Mouse (Mus musculus): ENCODE data around the gene Sat2. TPM values are rescaled to one million over a fixed set of nuclear protein-coding genes. Genes with fewer than 3 reads are reported as not detected.

Sat2 gene
- polyA plus RNA-seq, 1 experiment from 2014 or later = 31.3 TPM

- Histone ChIP-seq H3K27me3 (ENCODE audit: insufficient read depth, low read length) (no peaks in the 10 kb centered on the region), H3K9ac (ENCODE audit: low read depth, low read length) (peak overlapping the region; percentile 97), H3K36me3 (ENCODE audit: insufficient read depth, low read length) (no peaks in the 10 kb centered on the region), H3K27ac (peak overlapping the region; percentile 97), H3K4me1 (replicated peaks; ENCODE audit: insufficient read depth, low read length) (peaks cover 12% of the 10 kb centered on the region; the same call in 1 of the 2 replicates), H3K4me3 (replicated peaks; ENCODE audit: low read depth, low read length) (peak overlapping the region; percentile 91), H3K9me3 (replicated peaks; ENCODE audit: low read length) (no peaks in the 10 kb centered on the region), H3K4me2 (ENCODE audit: low read length) (peak overlapping the region; percentile 51)
- peak; percentile 57 for ATAC-seq (replicated peaks; ENCODE audit: low FRiP score, low read depth)
- TF ChIP-seq CTCF (IDR thresholded peaks at IDR 0.05; ENCODE audit: low read depth) = no peak
- DNase-seq (ENCODE audit: low spot score) = peak; percentile 72
- under 1% methylated on average over 38 of the region's 50 CpGs for WGBS
These were observed 11.5 kb downstream of the Sat2 start for GRCm38 (mm10) chr11:69633128-69633866.

DNA sequence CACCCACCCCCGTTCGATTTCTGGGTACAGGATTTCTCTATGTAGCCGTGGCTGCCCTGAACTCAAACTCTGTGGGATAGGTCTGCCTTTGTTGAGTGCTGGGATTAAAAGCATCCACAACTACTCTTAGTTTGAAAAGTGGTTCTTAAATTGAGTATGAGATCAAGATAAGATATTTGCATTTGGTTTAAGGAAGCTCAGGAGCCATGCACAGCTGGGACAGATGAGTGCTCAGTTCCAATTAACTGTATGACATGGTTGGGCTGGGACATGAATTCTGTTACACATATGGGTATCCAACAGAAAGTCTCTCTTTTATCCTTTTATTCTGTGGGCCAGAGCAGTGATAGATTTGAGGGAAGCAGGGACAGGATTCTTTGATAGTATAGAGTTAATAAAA lies 13.6 kb downstream of the Sat2 start:
- Histone ChIP-seq H3K4me1 (replicated peaks; ENCODE audit: insufficient read depth, low read length) (peaks cover 12% of the 10 kb centered on the region; the same call in 1 of the 2 replicates), H3K27ac (no peak overlapping the region), H3K27me3 (ENCODE audit: insufficient read depth, low read length) (no peaks in the 10 kb centered on the region), H3K4me3 (replicated peaks; ENCODE audit: low read depth, low read length) (no peak overlapping the region), H3K9ac (ENCODE audit: low read depth, low read length) (no peak overlapping the region), H3K9me3 (replicated peaks; ENCODE audit: low read length) (no peaks in the 10 kb centered on the region), H3K4me2 (ENCODE audit: low read length) (peak overlapping the region; percentile 32), H3K36me3 (ENCODE audit: insufficient read depth, low read length) (peaks cover 5% of the 10 kb centered on the region; the same call in 1 of the 2 replicates)
- TF ChIP-seq CTCF (IDR thresholded peaks at IDR 0.05; ENCODE audit: low read depth) = no peak
- no peak for DNase-seq (ENCODE audit: low spot score)
- ATAC-seq (replicated peaks; ENCODE audit: low FRiP score, low read depth) = no peak
- 78% methylated on average over 3 of the region's 3 CpGs for WGBS

DNA sequence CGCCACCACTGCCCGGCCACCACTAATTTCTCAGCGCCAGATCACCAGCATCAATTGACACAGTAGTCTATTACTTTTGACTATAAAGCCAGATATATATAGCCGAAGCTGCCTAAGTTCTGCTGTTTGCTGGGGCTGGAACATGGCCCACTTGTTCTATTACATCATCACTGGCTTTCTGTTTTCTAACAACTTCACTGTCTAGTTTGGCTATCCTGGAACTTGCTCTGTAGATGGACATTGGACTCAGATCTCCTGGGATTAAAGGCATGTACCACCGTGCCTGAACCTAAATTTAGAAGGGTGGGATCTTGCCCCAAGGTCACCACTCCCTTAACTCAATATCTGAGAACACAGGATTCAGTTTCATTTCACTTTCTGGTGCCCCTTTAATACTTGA lies 24.0 kb downstream of the Sat2 start:
- H3K4me3 ChIP-seq (replicated peaks; ENCODE audit: low read depth, low read length) = no peak overlapping the region
- H3K4me2 ChIP-seq (ENCODE audit: low read length) = no peak overlapping the region
- WGBS = 90% methylated on average over 5 of the region's 5 CpGs
- TF ChIP-seq CTCF (IDR thresholded peaks at IDR 0.05; ENCODE audit: low read depth) = no peak
- H3K9me3 ChIP-seq (replicated peaks; ENCODE audit: low read length) = no peaks in the 10 kb centered on the region
- H3K9ac ChIP-seq (ENCODE audit: low read depth, low read length) = no peak overlapping the region
- H3K4me1 ChIP-seq (replicated peaks; ENCODE audit: insufficient read depth, low read length) = no peaks in the 10 kb centered on the region
- peaks cover 79% of the 10 kb centered on the region for H3K36me3 ChIP-seq (ENCODE audit: insufficient read depth, low read length)
- no peaks in the 10 kb centered on the region for H3K27me3 ChIP-seq (ENCODE audit: insufficient read depth, low read length)
- no peak overlapping the region for H3K27ac ChIP-seq
- ATAC-seq (replicated peaks; ENCODE audit: low FRiP score, low read depth) = no peak
- DNase-seq (ENCODE audit: low spot score) = no peak

- Histone ChIP-seq H3K36me3 (ENCODE audit: insufficient read depth, low read length) (peaks cover 61% of the 10 kb centered on the region), H3K9ac (ENCODE audit: low read depth, low read length) (no peak overlapping the region), H3K9me3 (replicated peaks; ENCODE audit: low read length) (no peaks in the 10 kb centered on the region), H3K4me1 (replicated peaks; ENCODE audit: insufficient read depth, low read length) (no peaks in the 10 kb centered on the region), H3K4me2 (ENCODE audit: low read length) (no peak overlapping the region), H3K27me3 (ENCODE audit: insufficient read depth, low read length) (no peaks in the 10 kb centered on the region), H3K27ac (no peak overlapping the region), H3K4me3 (replicated peaks; ENCODE audit: low read depth, low read length) (no peak overlapping the region)
- no peak for TF ChIP-seq CTCF (IDR thresholded peaks at IDR 0.05; ENCODE audit: low read depth)
- ATAC-seq (replicated peaks; ENCODE audit: low FRiP score, low read depth) = no peak
- DNase-seq (ENCODE audit: low spot score) = no peak
- WGBS = 72% methylated on average over 5 of the region's 5 CpGs
These were observed 31.6 kb downstream of the Sat2 start for GRCm38 (mm10) chr11:69653399-69653798.

DNA sequence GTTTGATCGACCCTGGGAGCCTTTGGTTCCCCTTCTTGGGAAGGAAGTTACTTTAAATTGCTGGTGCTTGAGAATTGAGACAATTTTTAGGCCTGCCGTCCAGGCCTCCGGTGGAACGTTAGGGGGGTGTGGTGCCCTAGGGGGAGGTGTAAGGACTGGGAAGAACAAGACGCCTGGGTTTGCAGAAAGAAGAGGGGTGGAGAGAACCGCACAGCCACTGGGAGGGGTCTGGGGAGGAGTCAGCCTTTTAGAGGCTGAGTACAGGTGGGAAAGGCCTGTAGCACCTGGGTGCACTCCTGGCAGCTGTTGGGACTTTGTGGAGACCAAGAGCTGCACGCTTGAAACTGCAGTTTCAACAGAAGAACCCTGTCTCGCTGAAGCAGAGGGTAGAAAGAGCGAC lies 32.9 kb downstream of the Sat2 start:
- 34% methylated on average over 9 of the region's 9 CpGs for WGBS
- Histone ChIP-seq H3K4me2 (ENCODE audit: low read length) (no peak overlapping the region), H3K27me3 (ENCODE audit: insufficient read depth, low read length) (no peaks in the 10 kb centered on the region), H3K36me3 (ENCODE audit: insufficient read depth, low read length) (peaks cover 56% of the 10 kb centered on the region), H3K4me3 (replicated peaks; ENCODE audit: low read depth, low read length) (no peak overlapping the region), H3K4me1 (replicated peaks; ENCODE audit: insufficient read depth, low read length) (no peaks in the 10 kb centered on the region), H3K9ac (ENCODE audit: low read depth, low read length) (no peak overlapping the region), H3K9me3 (replicated peaks; ENCODE audit: low read length) (no peaks in the 10 kb centered on the region), H3K27ac (peak overlapping the region; percentile 27; the same call in 1 of the 2 replicates)
- DNase-seq (ENCODE audit: low spot score) (no peak), ATAC-seq (replicated peaks; ENCODE audit: low FRiP score, low read depth) (no peak)
- no peak for TF ChIP-seq CTCF (IDR thresholded peaks at IDR 0.05; ENCODE audit: low read depth)

DNA sequence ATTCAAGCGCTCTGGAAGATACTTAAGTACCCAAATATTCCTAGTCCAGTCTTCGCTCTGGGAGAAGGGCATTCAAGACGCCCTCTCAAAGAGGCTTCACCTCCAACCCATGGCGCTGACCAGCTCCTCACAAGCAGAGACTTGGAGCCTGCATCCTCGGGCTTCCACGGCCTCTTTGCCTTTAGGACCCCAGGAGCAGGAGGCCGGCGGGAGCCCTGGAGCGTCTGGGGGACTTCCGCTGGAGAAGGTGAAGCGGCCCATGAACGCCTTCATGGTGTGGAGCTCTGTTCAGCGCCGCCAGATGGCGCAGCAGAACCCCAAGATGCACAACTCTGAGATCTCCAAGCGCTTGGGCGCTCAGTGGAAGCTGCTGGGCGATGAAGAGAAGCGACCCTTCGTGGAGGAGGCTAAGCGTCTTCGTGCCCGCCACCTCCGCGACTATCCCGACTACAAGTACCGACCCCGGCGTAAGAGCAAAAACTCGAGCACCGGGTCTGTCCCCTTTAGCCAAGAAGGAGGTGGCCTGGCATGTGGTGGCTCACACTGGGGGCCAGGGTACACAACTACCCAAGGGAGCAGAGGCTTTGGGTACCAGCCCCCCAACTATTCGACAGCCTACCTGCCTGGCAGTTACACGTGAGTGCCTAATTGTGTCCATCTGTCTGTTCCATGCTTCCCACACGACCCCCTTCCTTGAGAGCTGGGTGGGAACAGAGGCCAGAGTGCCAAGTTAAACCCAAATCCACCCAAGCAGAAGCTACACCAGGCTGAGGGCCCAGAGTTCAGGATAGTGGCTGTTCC lies 33.6 kb downstream of the Sat2 start, which contains the start of gene Sox15:
TSS of gene Sox15 (plus strand) at position 51 of the 801 bp plus-strand sequence.
- 20% methylated on average over 34 of the region's 34 CpGs for WGBS
- Histone ChIP-seq H3K27me3 (ENCODE audit: insufficient read depth, low read length) (no peaks in the 10 kb centered on the region), H3K9me3 (replicated peaks; ENCODE audit: low read length) (no peaks in the 10 kb centered on the region), H3K27ac (peak within 1 kb of the TSS; percentile 27; the same call in 1 of the 2 replicates), H3K36me3 (ENCODE audit: insufficient read depth, low read length) (peaks cover 49% of the 10 kb centered on the region), H3K4me1 (replicated peaks; ENCODE audit: insufficient read depth, low read length) (no peaks in the 10 kb centered on the region), H3K4me3 (replicated peaks; ENCODE audit: low read depth, low read length) (no peak within 1 kb of the TSS), H3K9ac (ENCODE audit: low read depth, low read length) (0 out of 2 replicates have a peak within 1 kb of the TSS, but pooled peaks have one; percentile 13), H3K4me2 (ENCODE audit: low read length) (peak within 1 kb of the TSS; percentile 37; the same call in 1 of the 2 replicates)
- TF ChIP-seq CTCF (IDR thresholded peaks at IDR 0.05; ENCODE audit: low read depth) = peak; percentile 83
- peak; percentile 46 for ATAC-seq (replicated peaks; ENCODE audit: low FRiP score, low read depth)
- peak; percentile 91 for DNase-seq (ENCODE audit: low spot score)

All from kidney, postnatal 0 days (tissue).